Mouse (Mus musculus): ENCODE measurements around the gene Ccdc28b. TPM values are rescaled to one million over a fixed set of nuclear protein-coding genes. Genes with fewer than 3 reads are reported as not detected.
A peak's percentile ranks its signal among the peaks of the same experiment; 100 is the strongest.

The Ccdc28b gene
- polyA plus RNA-seq, 1 experiment from 2014 or later: 37.1 TPM

GRCm38 (mm10) chr4:129640101-129640637, 16.4 kb upstream of the Ccdc28b start:
- Histone ChIP-seq H3K9me3 (no peaks in the 10 kb centered on the region), H3K36me3 (peaks cover 52% of the 10 kb centered on the region), H3K27ac (peak overlapping the region; percentile 94), H3K4me1 (peaks cover 15% of the 10 kb centered on the region), H3K4me3 (peak overlapping the region; percentile 76), H3K27me3 (ENCODE audit: insufficient read depth, poor library complexity, severe bottlenecking) (no peaks in the 10 kb centered on the region)
- 11% methylated on average over 17 of the region's 17 CpGs for WGBS
- no peak for DNase-seq (ENCODE audit: low spot score)

GRCm38 (mm10) chr4:129639221-129639620, 15.5 kb upstream of the Ccdc28b start:
- WGBS: 86% methylated on average over 15 of the region's 15 CpGs
- H3K36me3 ChIP-seq: peaks cover 54% of the 10 kb centered on the region
- H3K27me3 ChIP-seq (ENCODE audit: insufficient read depth, poor library complexity, severe bottlenecking): no peaks in the 10 kb centered on the region
- H3K4me3 ChIP-seq: peak overlapping the region; percentile 76
- H3K4me1 ChIP-seq: peaks cover 15% of the 10 kb centered on the region
- no peak overlapping the region for H3K27ac ChIP-seq
- DNase-seq (ENCODE audit: low spot score): no peak
- no peaks in the 10 kb centered on the region for H3K9me3 ChIP-seq

- Histone ChIP-seq H3K9me3 (no peaks in the 10 kb centered on the region), H3K36me3 (peaks cover 95% of the 10 kb centered on the region), H3K4me1 (peaks cover 2% of the 10 kb centered on the region), H3K4me3 (no peak overlapping the region), H3K27ac (no peak overlapping the region), H3K27me3 (ENCODE audit: insufficient read depth, poor library complexity, severe bottlenecking) (no peaks in the 10 kb centered on the region)
- DNase-seq (ENCODE audit: low spot score): no peak
- WGBS: 90% methylated on average over 6 of the region's 6 CpGs
Measured at GRCm38 (mm10) chr4:129633852-129634251, 10.1 kb upstream of the Ccdc28b start.

- Histone ChIP-seq H3K4me3 (no peak overlapping the region), H3K27me3 (ENCODE audit: insufficient read depth, poor library complexity, severe bottlenecking) (no peaks in the 10 kb centered on the region)
- 96% methylated on average over 12 of the region's 12 CpGs for WGBS
Measured at GRCm38 (mm10) chr4:129631867-129632266, 8.1 kb upstream of the Ccdc28b start.

GRCm38 (mm10) chr4:129630944-129631343, 7.2 kb upstream of the Ccdc28b start:
- H3K27me3 ChIP-seq (ENCODE audit: insufficient read depth, poor library complexity, severe bottlenecking): no peaks in the 10 kb centered on the region
- H3K4me3 ChIP-seq: no peak overlapping the region
- H3K27ac ChIP-seq: no peak overlapping the region
- no peak for DNase-seq (ENCODE audit: low spot score)
- H3K4me1 ChIP-seq: no peaks in the 10 kb centered on the region; the same call in 1 of the 2 replicates
- peaks cover 98% of the 10 kb centered on the region for H3K36me3 ChIP-seq
- H3K9me3 ChIP-seq: no peaks in the 10 kb centered on the region
- 86% methylated on average over 4 of the region's 4 CpGs for WGBS

More at GRCm38 (mm10) chr4:129631867-129632266, 8.1 kb upstream of the Ccdc28b start:
- H3K27ac ChIP-seq: no peak overlapping the region
- H3K9me3 ChIP-seq: no peaks in the 10 kb centered on the region
- H3K36me3 ChIP-seq: peaks cover 98% of the 10 kb centered on the region
- no peaks in the 10 kb centered on the region for H3K4me1 ChIP-seq
- DNase-seq (ENCODE audit: low spot score): no peak

- no peak overlapping the region for H3K27ac ChIP-seq
- no peak overlapping the region for H3K4me3 ChIP-seq
- H3K4me1 ChIP-seq: peaks cover 35% of the 10 kb centered on the region
- 77% methylated on average over 6 of the region's 6 CpGs for WGBS
- no peaks in the 10 kb centered on the region for H3K9me3 ChIP-seq
- no peaks in the 10 kb centered on the region for H3K27me3 ChIP-seq (ENCODE audit: insufficient read depth, poor library complexity, severe bottlenecking)
- peaks cover 56% of the 10 kb centered on the region for H3K36me3 ChIP-seq
- DNase-seq (ENCODE audit: low spot score): no peak
Measured at GRCm38 (mm10) chr4:129626035-129626434, 2.3 kb upstream of the Ccdc28b start.

GRCm38 (mm10) chr4:129625496-129625895, 1.7 kb upstream of the Ccdc28b start:
- no peaks in the 10 kb centered on the region for H3K9me3 ChIP-seq
- H3K27ac ChIP-seq: peak overlapping the region; percentile 89; the same call in 1 of the 2 replicates
- H3K27me3 ChIP-seq (ENCODE audit: insufficient read depth, poor library complexity, severe bottlenecking): no peaks in the 10 kb centered on the region
- peaks cover 35% of the 10 kb centered on the region for H3K4me1 ChIP-seq
- no peak for DNase-seq (ENCODE audit: low spot score)
- WGBS: 37% methylated on average over 4 of the region's 4 CpGs
- H3K36me3 ChIP-seq: peaks cover 53% of the 10 kb centered on the region
- peak overlapping the region; percentile 76; the same call in 1 of the 2 replicates for H3K4me3 ChIP-seq

- H3K4me3 ChIP-seq: peak overlapping the region; percentile 76
- no peaks in the 10 kb centered on the region for H3K9me3 ChIP-seq
- H3K27me3 ChIP-seq (ENCODE audit: insufficient read depth, poor library complexity, severe bottlenecking): no peaks in the 10 kb centered on the region
- WGBS: 2% methylated on average over 6 of the region's 6 CpGs
- peak; percentile 88 for DNase-seq (ENCODE audit: low spot score)
- H3K27ac ChIP-seq: peak overlapping the region; percentile 89
- H3K36me3 ChIP-seq: peaks cover 48% of the 10 kb centered on the region
- H3K4me1 ChIP-seq: peaks cover 35% of the 10 kb centered on the region
Measured at GRCm38 (mm10) chr4:129625029-129625370, 1.3 kb upstream of the Ccdc28b start.

GRCm38 (mm10) chr4:129624281-129625028, 708 bp upstream of the Ccdc28b start:
- Histone ChIP-seq H3K4me3 (peak overlapping the region; percentile 76), H3K4me1 (peaks cover 35% of the 10 kb centered on the region), H3K36me3 (peaks cover 43% of the 10 kb centered on the region), H3K9me3 (no peaks in the 10 kb centered on the region), H3K27me3 (ENCODE audit: insufficient read depth, poor library complexity, severe bottlenecking) (no peaks in the 10 kb centered on the region), H3K27ac (peak overlapping the region; percentile 89)
- DNase-seq (ENCODE audit: low spot score): peak; percentile 96
- 1% methylated on average over 18 of the region's 18 CpGs for WGBS

GRCm38 (mm10) chr4:129622803-129623535, 778 bp downstream of the Ccdc28b start:
- peak overlapping the region; percentile 89 for H3K27ac ChIP-seq
- no peak for DNase-seq (ENCODE audit: low spot score)

GRCm38 (mm10) chr4:129622120-129622802, 1.5 kb downstream of the Ccdc28b start:
- Histone ChIP-seq H3K4me1 (peaks cover 45% of the 10 kb centered on the region), H3K9me3 (no peaks in the 10 kb centered on the region), H3K36me3 (peaks cover 24% of the 10 kb centered on the region), H3K4me3 (0 out of 2 replicates have a peak overlapping the region, but pooled peaks have one; percentile 76), H3K27ac (no peak overlapping the region), H3K27me3 (ENCODE audit: insufficient read depth, poor library complexity, severe bottlenecking) (no peaks in the 10 kb centered on the region)
- DNase-seq (ENCODE audit: low spot score): no peak
- WGBS: 65% methylated on average over 11 of the region's 11 CpGs

More at GRCm38 (mm10) chr4:129622803-129623535, 778 bp downstream of the Ccdc28b start:
- Histone ChIP-seq H3K4me3 (peak overlapping the region; percentile 76), H3K36me3 (peaks cover 28% of the 10 kb centered on the region), H3K9me3 (no peaks in the 10 kb centered on the region), H3K27me3 (ENCODE audit: insufficient read depth, poor library complexity, severe bottlenecking) (no peaks in the 10 kb centered on the region), H3K4me1 (peaks cover 42% of the 10 kb centered on the region)
- 13% methylated on average over 8 of the region's 8 CpGs for WGBS

GRCm38 (mm10) chr4:129621283-129621841, 2.4 kb downstream of the Ccdc28b start:
- no peak for DNase-seq (ENCODE audit: low spot score)
- Histone ChIP-seq H3K27me3 (ENCODE audit: insufficient read depth, poor library complexity, severe bottlenecking) (no peaks in the 10 kb centered on the region), H3K4me3 (no peak overlapping the region), H3K4me1 (peaks cover 45% of the 10 kb centered on the region), H3K36me3 (peaks cover 24% of the 10 kb centered on the region), H3K27ac (0 out of 2 replicates have a peak overlapping the region, but pooled peaks have one; percentile 18), H3K9me3 (no peaks in the 10 kb centered on the region)
- WGBS: 68% methylated on average over 8 of the region's 8 CpGs
